Mouse (Mus musculus): Measurements from ENCODE around the gene Rai14. TPM values are rescaled to one million over a fixed set of nuclear protein-coding genes. Genes with fewer than 3 reads are reported as not detected.

Gene Rai14
- total RNA-seq, 2 experiments from 2014 or later = 10.4 to 11.4 TPM

Other genes starting within 250 kb of the Rai14 start
- gene Dnajc21, start 244.1 kb downstream of the Rai14 start, total RNA-seq (2021) = 10 to 100 TPM; 13.7 to 15.6 TPM
- gene Brix1, start 228.7 kb downstream of the Rai14 start, total RNA-seq (2021) = 10 to 100 TPM; 18.9 to 24.2 TPM
- 10 to 100 TPM; 12.2 to 14.7 TPM for gene Rad1, start 228.6 kb downstream of the Rai14 start, total RNA-seq (2021)
- not detected for gene Ttc23l, start 156.0 kb downstream of the Rai14 start, total RNA-seq (2021)
- under 1 TPM; 0.19 to 0.33 TPM for gene C1qtnf3, start 237.7 kb upstream of the Rai14 start, total RNA-seq (2021)

Data from left cerebral cortex, postnatal 14 days (tissue).